Mouse (Mus musculus) myocyte (in vitro differentiated cells): Measurements from ENCODE around the gene Il17c.

Experiments
- CEBPB ChIP-seq: IDR thresholded peaks from 2 replicates; pipeline ENCODE4 v1.6.1; 2011; ENCODE audit warnings: mild to moderate bottlenecking, moderate library complexity; ENCODE audit not compliant: poor library complexity, insufficient read depth, severe bottlenecking
- MAX ChIP-seq: IDR thresholded peaks from one replicate; pipeline ENCODE4 v1.6.1; 2011; ENCODE audit warnings: low read depth, mild to moderate bottlenecking, control low read depth
- MYOG ChIP-seq, 3 experiments: IDR thresholded peaks; one replicate each; pipeline ENCODE4 v1.6.1; 2011; ENCODE audit warnings: control low read depth in 2 of 3, low read depth in 2 of 3, mild to moderate bottlenecking in 2 of 3; ENCODE audit not compliant: insufficient read length in 2 of 3, control insufficient read depth in 1 of 3, insufficient read depth in 1 of 3
- POLR2A ChIP-seq: IDR thresholded peaks from one replicate; pipeline ENCODE4 v1.6.1; 2011; ENCODE audit warnings: low read depth, mild to moderate bottlenecking, control low read depth, moderate library complexity; ENCODE audit not compliant: insufficient read length
- POLR2AphosphoS2 ChIP-seq: IDR thresholded peaks from one replicate; pipeline ENCODE4 v1.6.1; 2011; ENCODE audit warnings: low read depth, control low read depth; ENCODE audit not compliant: insufficient read length
- REST ChIP-seq: IDR thresholded peaks from one replicate; pipeline ENCODE4 v1.6.1; 2011; ENCODE audit warnings: mild to moderate bottlenecking, control low read depth, moderate library complexity; ENCODE audit not compliant: insufficient read depth, insufficient read length
- SRF ChIP-seq: IDR thresholded peaks from one replicate; pipeline ENCODE4 v1.6.1; 2011; ENCODE audit warnings: low read depth; ENCODE audit not compliant: control insufficient read depth, insufficient read length
- USF1 ChIP-seq: IDR thresholded peaks from one replicate; pipeline ENCODE4 v1.6.1; 2011; ENCODE audit warnings: low read depth, mild to moderate bottlenecking, control low read depth, moderate library complexity

DNA sequence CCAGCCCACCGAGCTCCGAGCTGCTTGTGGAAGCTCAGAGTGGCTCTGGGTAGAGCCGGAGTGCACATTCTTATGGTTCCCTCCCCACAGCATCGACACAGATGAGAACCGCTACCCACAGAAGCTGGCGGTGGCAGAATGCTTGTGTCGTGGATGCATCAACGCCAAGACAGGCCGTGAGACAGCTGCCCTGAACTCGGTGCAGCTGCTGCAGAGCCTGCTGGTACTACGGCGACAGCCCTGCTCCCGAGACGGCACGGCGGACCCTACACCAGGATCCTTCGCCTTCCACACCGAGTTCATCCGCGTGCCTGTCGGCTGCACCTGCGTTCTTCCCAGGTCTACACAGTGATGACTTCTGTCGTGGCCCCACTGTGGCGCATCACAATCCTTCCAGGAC is 1.4 kb downstream of the Il17c start:
- TF ChIP-seq POLR2A (no peak), MYOG (IDR thresholded peaks at IDR 0.05; ENCODE audit: control insufficient read depth in 1 of 3, insufficient read depth in 1 of 3, insufficient read length in 2 of 3, low read depth in 2 of 3) (peak in 2 of 3 experiments; percentile 60 to 76), SRF (no peak), REST (no peak), MAX (no peak), CEBPB (no peak), USF1 (no peak), POLR2AphosphoS2 (no peak)
